Mouse (Mus musculus) layer of hippocampus, postnatal 36 days (tissue): Measurements from ENCODE around the gene Zfp493. TPM values are rescaled to one million over a fixed set of nuclear protein-coding genes. Genes with fewer than 3 reads are reported as not detected.
"Not testable (repeated sequence)": the region's sequence is repeated elsewhere in the genome, so short reads cannot be mapped to it uniquely, and the experiment has no call there.

Experiments
- DNase-seq, 2 experiments: peaks; one replicate each; pipeline ENCODE4 v3.0.0; 2022
- total RNA-seq, 2 experiments: library from RNA; stranded (reverse); gene quantifications; 2 replicates each; pipeline ENCODE4 v1.2.3; 2021

The Zfp493 gene
- total RNA-seq = 1 to 10 TPM; 4.3 to 5.5 TPM

GRCm38 (mm10) chr13:67779265-67780221, at the start of gene Zfp493:
Zfp493 (plus strand) TSS chr13:67779693.
- peak; percentile 60 to 69 for DNase-seq

GRCm38 (mm10) chr13:67734391-67734790, 45.1 kb upstream of the Zfp493 start:
- DNase-seq = not testable (repeated sequence)

DNA sequence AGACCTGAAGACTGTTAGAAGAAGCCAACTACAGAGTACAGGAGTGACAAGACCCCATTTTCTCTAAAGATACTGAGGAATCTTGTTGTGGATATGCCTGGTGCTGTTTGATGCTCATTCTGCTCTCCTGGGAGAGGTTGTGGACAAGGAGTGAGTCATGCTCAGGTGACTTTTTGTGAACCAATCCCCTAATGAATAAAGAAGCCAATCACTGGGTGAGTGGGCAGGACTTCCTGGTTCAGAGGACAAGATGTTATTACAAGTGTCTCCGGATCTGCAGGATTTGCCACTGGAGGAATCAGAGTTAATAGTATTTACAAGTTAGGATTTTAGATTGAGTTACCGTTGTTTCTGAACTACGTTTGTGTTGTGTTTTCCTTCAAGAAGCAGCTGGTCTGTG, 36.6 kb upstream of the Zfp493 start:
- DNase-seq = no peak

GRCm38 (mm10) chr13:67743896-67744295, 35.6 kb upstream of the Zfp493 start:
- DNase-seq = no peak

GRCm38 (mm10) chr13:67754333-67755306, 24.9 kb upstream of the Zfp493 start, which contains the start of gene Zfp85:
Zfp85 (minus strand) TSS chr13:67755228.
- DNase-seq = peak; percentile 63 to 65

DNA sequence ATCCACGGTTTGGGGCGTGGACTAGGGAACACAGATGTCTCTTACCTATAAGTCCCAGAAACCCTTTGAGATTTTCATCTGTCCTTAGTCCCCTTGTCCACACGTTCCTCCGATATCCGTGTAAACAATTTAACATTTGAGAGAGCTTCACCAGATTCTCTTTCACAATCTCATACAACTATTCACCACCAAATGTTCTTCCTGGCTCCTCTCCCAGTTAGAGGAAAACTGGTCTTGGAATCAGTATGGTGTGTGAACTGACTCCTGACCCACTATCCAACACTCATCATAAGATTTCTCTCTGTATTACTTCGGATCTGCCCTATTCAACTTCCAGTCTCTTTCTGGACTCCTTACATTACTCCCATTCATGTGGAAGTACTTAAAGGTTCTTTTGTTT, 23.7 kb upstream of the Zfp493 start:
- DNase-seq = no peak

- DNase-seq = no peak
Measured at GRCm38 (mm10) chr13:67759966-67760365, 19.5 kb upstream of the Zfp493 start.

- DNase-seq = no peak
Measured at GRCm38 (mm10) chr13:67763031-67763768, 16.3 kb upstream of the Zfp493 start.

DNA sequence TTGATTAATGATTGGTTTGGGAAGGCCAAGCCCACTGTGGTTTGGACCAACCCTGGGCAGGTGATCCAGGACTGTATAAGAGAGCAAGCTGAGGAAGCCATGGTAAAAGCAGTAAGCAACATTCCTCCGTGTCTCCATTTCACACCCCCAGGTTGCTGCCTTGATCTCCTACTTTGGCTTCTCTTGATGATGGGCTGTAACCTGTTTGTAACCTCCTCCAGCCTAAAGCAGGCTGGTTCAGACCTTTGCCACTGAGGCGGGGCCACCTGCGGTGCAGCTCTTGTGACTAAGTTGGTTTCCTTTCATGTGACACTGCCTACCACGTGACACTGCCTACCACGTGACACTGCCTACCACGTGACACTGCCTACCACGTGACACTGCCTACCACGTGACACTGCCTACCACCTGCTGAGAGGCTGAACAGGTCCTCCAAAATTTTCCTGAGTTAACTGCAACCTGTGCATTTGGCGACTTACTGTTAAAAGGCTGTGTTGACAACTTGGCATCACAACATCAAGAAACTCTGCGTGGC, 12.5 kb downstream of the Zfp493 start:
- DNase-seq = no peak

- DNase-seq = no peak
Measured at GRCm38 (mm10) chr13:67798618-67799017, 19.1 kb downstream of the Zfp493 start.

- not testable (repeated sequence) for DNase-seq
Measured at GRCm38 (mm10) chr13:67799151-67799550, 19.7 kb downstream of the Zfp493 start.

- no peak for DNase-seq
Measured at GRCm38 (mm10) chr13:67811651-67812210, 32.2 kb downstream of the Zfp493 start.

DNA sequence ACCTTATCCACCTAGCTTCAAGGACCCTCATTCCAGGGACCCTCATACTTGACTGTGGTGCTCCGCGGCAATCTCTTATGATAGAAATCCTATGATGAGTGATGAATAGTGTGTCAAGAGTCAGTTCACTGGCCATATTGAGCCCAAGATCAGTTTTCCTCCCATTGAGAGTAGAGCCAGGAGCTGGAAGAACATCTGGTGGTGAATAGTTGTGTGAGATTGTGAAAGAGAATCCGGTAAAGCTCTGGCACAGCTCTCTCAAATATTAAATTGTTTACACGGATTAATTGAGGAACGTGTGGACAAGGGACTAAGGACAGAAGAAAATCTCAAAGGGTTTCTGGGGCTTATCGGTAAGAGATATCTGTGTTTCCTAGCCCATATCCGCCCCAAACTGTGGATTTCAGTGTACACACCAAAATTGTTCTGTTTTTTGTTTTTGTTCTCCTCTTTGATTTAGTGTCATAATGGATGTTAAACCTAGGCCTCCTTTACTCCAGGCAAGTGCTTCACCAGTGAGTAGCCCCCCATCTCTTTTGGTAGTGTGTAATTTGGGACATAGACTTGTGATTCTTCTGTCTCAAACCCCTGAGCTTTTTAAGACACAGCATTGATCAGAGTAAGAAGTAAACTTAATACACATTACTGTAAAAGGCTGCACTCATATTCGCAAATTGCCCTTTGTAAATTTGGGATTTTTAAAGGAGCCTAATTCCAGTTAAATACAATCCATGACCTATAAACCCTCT, 33.6 kb downstream of the Zfp493 start:
- no peak for DNase-seq

- DNase-seq = peak; percentile 79 to 83
Measured at GRCm38 (mm10) chr13:67813710-67814660, 34.5 kb downstream of the Zfp493 start, which contains the start of gene Zfp273. Zfp273 (plus strand) TSS chr13:67813740.

DNA sequence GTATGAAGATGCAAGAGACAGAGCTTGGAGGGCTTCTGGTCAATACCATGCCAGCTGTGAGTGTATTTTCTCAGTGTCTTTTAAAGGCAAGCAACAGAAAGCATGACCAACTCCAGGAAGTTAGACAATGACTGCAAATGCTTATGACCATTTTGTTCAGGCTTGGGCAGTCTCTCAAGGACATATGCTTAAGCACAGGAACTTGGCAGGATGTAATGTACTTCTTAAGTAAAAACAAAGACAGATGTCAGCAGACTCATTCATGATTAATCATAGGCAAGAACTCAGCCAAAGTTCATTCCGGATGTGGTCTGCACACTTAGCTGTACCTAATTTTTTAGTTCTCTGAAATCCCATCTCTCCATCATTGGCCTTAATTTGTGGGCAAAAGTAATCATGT, 39.1 kb downstream of the Zfp493 start:
- peak in 1 of 2 experiments; percentile 23 for DNase-seq

GRCm38 (mm10) chr13:67830911-67831336, 51.4 kb downstream of the Zfp493 start, which contains the start of gene Gm10037:
Gm10037 (plus strand) TSS chr13:67831106.
- peak; percentile 63 to 64 for DNase-seq

GRCm38 (mm10) chr13:67833137-67833536, 53.6 kb downstream of the Zfp493 start:
- DNase-seq = not testable (repeated sequence)
